Mouse (Mus musculus) G1E (cell line): ENCODE measurements around the gene Ccer2.

ENCODE experiments used
- CTCF ChIP-seq: IDR thresholded peaks from 2 replicates; pipeline ENCODE4 v1.5.1; 2012; ENCODE audit warnings: low read depth, low read length, inconsistent platforms, mixed read lengths
- GATA1 ChIP-seq: IDR thresholded peaks from 2 replicates; pipeline ENCODE4 v1.6.1; 2012; ENCODE audit warnings: borderline replicate concordance, low read length, inconsistent platforms, mixed read lengths
- GATA2 ChIP-seq: IDR thresholded peaks from 2 replicates; pipeline ENCODE4 v1.6.1; 2012; ENCODE audit warnings: low read depth, low read length, inconsistent platforms, borderline replicate concordance

DNA sequence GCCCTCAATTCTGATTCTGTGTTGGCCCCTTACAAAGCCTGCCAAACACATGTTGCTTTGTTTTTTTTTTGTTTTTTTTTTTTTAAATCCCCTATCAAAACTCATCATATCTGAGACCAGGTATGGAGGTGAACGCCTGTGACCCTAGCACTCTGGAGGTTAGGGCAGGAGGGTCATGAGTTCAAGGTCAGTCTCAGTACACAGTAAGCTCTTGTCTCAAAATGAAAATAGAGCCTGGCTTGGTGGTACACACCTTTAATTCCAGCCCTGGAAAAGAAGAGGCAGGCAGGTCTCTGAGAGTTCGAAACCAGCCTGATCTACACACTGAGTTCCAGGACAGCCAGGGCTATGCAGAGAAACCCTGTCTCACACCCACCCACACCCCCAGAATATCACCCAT, 36.3 kb upstream of the Ccer2 start:
- TF ChIP-seq CTCF (no peak), GATA2 (no peak), GATA1 (no peak)
